Mouse (Mus musculus): Measurements from ENCODE around the gene Gm37240. TPM values are rescaled to one million over a fixed set of nuclear protein-coding genes. Genes with fewer than 3 reads are reported as not detected.
A peak's percentile ranks its signal among the peaks of the same experiment; 100 is the strongest.

Gene Gm37240
- polyA plus RNA-seq, 1 experiment = 0.53 TPM

GRCm38 (mm10) chr3:84952135-84952534 is 935.2 kb downstream of the Gm37240 start:
- peak; percentile 96 for DNase-seq (ENCODE audit: low read depth)
- TF ChIP-seq CTCF (IDR thresholded peaks at IDR 0.05; ENCODE audit: borderline replicate concordance, extremely low read depth, insufficient read depth, insufficient read length) = no peak
- TF ChIP-seq POLR2A (IDR thresholded peaks at IDR 0.05; ENCODE audit: borderline replicate concordance, extremely low read depth, insufficient read depth, insufficient read length, poor library complexity, severe bottlenecking) = peak; percentile 18; the same call in 1 of the 2 replicates

- no peak for DNase-seq (ENCODE audit: low read depth)
- TF ChIP-seq CTCF (IDR thresholded peaks at IDR 0.05; ENCODE audit: borderline replicate concordance, extremely low read depth, insufficient read depth, insufficient read length) (no peak), POLR2A (IDR thresholded peaks at IDR 0.05; ENCODE audit: borderline replicate concordance, extremely low read depth, insufficient read depth, insufficient read length, poor library complexity, severe bottlenecking) (no peak)
Measured at GRCm38 (mm10) chr3:84951698-84952097, 935.6 kb downstream of the Gm37240 start.

GRCm38 (mm10) chr3:84949387-84949786 is 937.9 kb downstream of the Gm37240 start:
- no peak for DNase-seq (ENCODE audit: low read depth)
- no peak for TF ChIP-seq CTCF (IDR thresholded peaks at IDR 0.05; ENCODE audit: borderline replicate concordance, extremely low read depth, insufficient read depth, insufficient read length)
- no peak for TF ChIP-seq POLR2A (IDR thresholded peaks at IDR 0.05; ENCODE audit: borderline replicate concordance, extremely low read depth, insufficient read depth, insufficient read length, poor library complexity, severe bottlenecking)

DNA sequence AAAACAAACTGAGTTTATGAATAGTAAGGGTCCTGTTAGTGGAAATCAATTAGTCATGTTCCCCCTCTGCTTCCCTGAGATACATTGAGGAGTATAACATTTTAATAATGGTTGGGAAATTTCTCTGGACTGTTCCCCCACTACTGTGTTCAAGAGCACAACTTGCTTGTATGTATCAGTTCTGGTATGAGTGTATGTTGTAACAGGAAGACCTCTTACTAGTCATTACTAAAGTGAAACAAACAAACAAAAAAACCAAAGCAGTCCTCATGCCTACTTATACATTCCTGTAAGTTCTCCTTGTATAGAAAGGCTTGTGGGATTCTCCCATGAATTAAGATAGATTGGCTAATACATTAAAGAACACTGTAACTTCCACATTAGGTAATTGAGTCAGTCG is 940.9 kb downstream of the Gm37240 start:
- TF ChIP-seq POLR2A (IDR thresholded peaks at IDR 0.05; ENCODE audit: borderline replicate concordance, extremely low read depth, insufficient read depth, insufficient read length, poor library complexity, severe bottlenecking) (no peak), CTCF (IDR thresholded peaks at IDR 0.05; ENCODE audit: borderline replicate concordance, extremely low read depth, insufficient read depth, insufficient read length) (no peak)

GRCm38 (mm10) chr3:84944933-84945332 is 942.4 kb downstream of the Gm37240 start:
- TF ChIP-seq POLR2A (IDR thresholded peaks at IDR 0.05; ENCODE audit: borderline replicate concordance, extremely low read depth, insufficient read depth, insufficient read length, poor library complexity, severe bottlenecking) (no peak), CTCF (IDR thresholded peaks at IDR 0.05; ENCODE audit: borderline replicate concordance, extremely low read depth, insufficient read depth, insufficient read length) (no peak)
- DNase-seq (ENCODE audit: low read depth) = no peak

More for the DNA sequence above, 940.9 kb downstream of the Gm37240 start:
- DNase-seq (ENCODE audit: low read depth) = no peak

GRCm38 (mm10) chr3:84937360-84938355 is 949.7 kb downstream of the Gm37240 start:
- peak; percentile 96 for DNase-seq (ENCODE audit: low read depth)
- TF ChIP-seq POLR2A (IDR thresholded peaks at IDR 0.05; ENCODE audit: borderline replicate concordance, extremely low read depth, insufficient read depth, insufficient read length, poor library complexity, severe bottlenecking) = no peak
- no peak for TF ChIP-seq CTCF (IDR thresholded peaks at IDR 0.05; ENCODE audit: borderline replicate concordance, extremely low read depth, insufficient read depth, insufficient read length)

DNA sequence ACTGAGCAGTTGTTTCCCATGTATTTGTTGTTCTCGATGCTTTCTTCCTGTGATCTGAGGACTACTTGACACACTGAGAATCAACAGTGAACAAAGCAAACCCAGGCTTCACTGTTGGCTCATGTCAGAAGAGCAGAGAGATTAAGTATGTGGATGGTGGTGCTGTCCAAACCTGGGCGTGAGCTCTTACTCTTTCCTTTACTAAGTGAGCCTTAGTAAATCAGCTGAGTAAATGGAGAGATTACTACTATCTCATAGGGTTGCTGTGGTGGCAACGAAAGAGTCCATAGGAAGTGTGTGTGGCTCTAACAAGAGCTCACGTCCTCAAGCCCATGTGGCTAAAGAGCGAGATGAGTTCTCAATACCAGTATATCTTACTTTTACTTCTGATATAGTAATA is 950.4 kb downstream of the Gm37240 start:
- DNase-seq (ENCODE audit: low read depth) = peak; percentile 24
- TF ChIP-seq CTCF (IDR thresholded peaks at IDR 0.05; ENCODE audit: borderline replicate concordance, extremely low read depth, insufficient read depth, insufficient read length) (no peak), POLR2A (IDR thresholded peaks at IDR 0.05; ENCODE audit: borderline replicate concordance, extremely low read depth, insufficient read depth, insufficient read length, poor library complexity, severe bottlenecking) (no peak)

DNA sequence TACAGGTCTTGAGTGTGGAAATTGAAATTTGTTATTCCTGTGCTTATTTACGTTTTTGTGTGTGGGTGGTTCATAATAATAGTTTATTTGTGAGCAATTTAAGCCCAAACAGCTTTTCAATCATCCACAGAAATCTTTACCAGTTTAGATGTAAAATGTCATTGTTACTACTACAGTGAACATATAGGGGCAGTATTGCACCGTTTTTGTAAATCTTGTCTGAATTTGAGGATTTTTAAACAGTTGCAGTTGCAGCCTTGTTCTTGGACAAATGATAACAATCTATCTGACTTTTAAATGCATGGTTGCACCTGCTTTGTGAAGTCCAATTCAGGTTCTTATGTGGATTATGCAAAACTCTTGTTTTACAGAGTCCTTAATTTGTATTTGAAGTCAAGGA is 951.1 kb downstream of the Gm37240 start:
- DNase-seq (ENCODE audit: low read depth) = peak; percentile 81
- TF ChIP-seq POLR2A (IDR thresholded peaks at IDR 0.05; ENCODE audit: borderline replicate concordance, extremely low read depth, insufficient read depth, insufficient read length, poor library complexity, severe bottlenecking) = no peak
- no peak for TF ChIP-seq CTCF (IDR thresholded peaks at IDR 0.05; ENCODE audit: borderline replicate concordance, extremely low read depth, insufficient read depth, insufficient read length)

GRCm38 (mm10) chr3:84935729-84936128 is 951.6 kb downstream of the Gm37240 start:
- no peak for TF ChIP-seq POLR2A (IDR thresholded peaks at IDR 0.05; ENCODE audit: borderline replicate concordance, extremely low read depth, insufficient read depth, insufficient read length, poor library complexity, severe bottlenecking)
- TF ChIP-seq CTCF (IDR thresholded peaks at IDR 0.05; ENCODE audit: borderline replicate concordance, extremely low read depth, insufficient read depth, insufficient read length) = no peak
- no peak for DNase-seq (ENCODE audit: low read depth)

GRCm38 (mm10) chr3:84930683-84931082 is 956.6 kb downstream of the Gm37240 start:
- DNase-seq (ENCODE audit: low read depth) = no peak
- TF ChIP-seq POLR2A (IDR thresholded peaks at IDR 0.05; ENCODE audit: borderline replicate concordance, extremely low read depth, insufficient read depth, insufficient read length, poor library complexity, severe bottlenecking) (no peak), CTCF (IDR thresholded peaks at IDR 0.05; ENCODE audit: borderline replicate concordance, extremely low read depth, insufficient read depth, insufficient read length) (no peak)

DNA sequence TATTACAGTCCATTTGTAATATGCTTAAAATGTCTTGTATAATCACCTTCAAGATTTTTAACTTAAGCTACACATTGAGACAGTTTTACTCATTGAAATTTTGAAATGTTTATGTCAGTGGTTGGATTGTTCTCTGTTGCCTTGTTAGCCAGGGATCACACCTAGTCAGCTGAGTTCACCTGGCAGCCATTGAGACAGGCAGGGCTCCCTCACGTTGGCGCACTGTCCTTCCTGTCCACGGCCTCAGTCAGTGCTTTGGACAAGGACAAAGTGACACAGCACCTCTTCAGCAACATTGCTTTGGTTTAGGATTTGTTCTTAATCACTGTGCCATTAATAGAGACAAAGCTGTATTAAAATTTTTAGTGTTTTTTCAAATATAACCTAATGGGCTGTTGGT is 958.1 kb downstream of the Gm37240 start:
- DNase-seq (ENCODE audit: low read depth) = no peak
- TF ChIP-seq CTCF (IDR thresholded peaks at IDR 0.05; ENCODE audit: borderline replicate concordance, extremely low read depth, insufficient read depth, insufficient read length) (no peak), POLR2A (IDR thresholded peaks at IDR 0.05; ENCODE audit: borderline replicate concordance, extremely low read depth, insufficient read depth, insufficient read length, poor library complexity, severe bottlenecking) (no peak)
